Mouse (Mus musculus): Measurements from ENCODE around the gene Fam216a. TPM values are rescaled to one million over a fixed set of nuclear protein-coding genes. Genes with fewer than 3 reads are reported as not detected.
A peak's percentile ranks its signal among the peaks of the same experiment; 100 is the strongest.
"Not testable (repeated sequence)": the region's sequence is repeated elsewhere in the genome, so short reads cannot be mapped to it uniquely, and the experiment has no call there.

Gene Fam216a
- 55.7 and 61.0 TPM in 2 replicates for polyA plus RNA-seq (2015; fragmentation: Nextera tagmentation; extraction: Ambion mirVana)

DNA sequence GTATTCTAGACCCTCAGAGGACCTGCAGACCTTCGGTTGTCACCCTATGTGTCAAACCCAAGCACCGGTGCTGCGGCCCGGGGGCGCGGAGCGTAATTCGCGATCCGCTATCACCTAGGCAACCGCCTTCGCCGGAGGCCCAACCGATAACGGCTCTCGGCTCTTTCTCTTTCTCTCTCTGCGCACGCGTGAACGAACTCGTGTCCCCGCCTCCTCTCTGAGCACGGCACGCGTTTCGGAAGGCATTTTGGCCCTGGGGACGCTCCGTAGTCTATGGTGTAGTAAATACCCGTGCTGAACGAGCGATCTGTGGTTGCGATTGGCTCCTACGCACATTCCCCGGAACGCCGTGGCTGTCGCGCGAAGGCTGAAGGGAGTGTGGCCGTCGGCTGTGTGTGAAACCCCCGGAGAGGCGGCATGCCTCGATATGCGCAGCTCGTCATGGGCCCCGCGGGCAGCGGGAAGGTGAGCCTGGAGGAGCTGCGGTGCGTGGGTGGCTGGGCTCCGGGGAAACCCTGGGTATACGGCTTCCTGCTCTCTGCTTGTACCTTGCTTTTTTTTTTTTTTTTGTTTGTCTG lies at the start of gene Fam216a:
TSS of gene Fam216a (minus strand) at position 173 of the 578 bp plus-strand sequence.
- DNase-seq (ENCODE audit: low spot score) (peak; percentile 99), ATAC-seq (replicated peaks; ENCODE audit: low FRiP score, low read depth) (peak; percentile 92)
- Histone ChIP-seq H3K9ac (ENCODE audit: low read depth, low read length) (peak within 1 kb of the TSS; percentile 70), H3K9me3 (replicated peaks; ENCODE audit: low read length) (no peaks in the 10 kb centered on the region), H3K27me3 (ENCODE audit: insufficient read depth, low read length) (no peaks in the 10 kb centered on the region), H3K4me3 (replicated peaks; ENCODE audit: low read depth, low read length) (peak within 1 kb of the TSS; percentile 79), H3K27ac (peak within 1 kb of the TSS; percentile 91), H3K4me1 (replicated peaks; ENCODE audit: insufficient read depth, low read length) (peaks cover 7% of the 10 kb centered on the region; the same call in 1 of the 2 replicates), H3K4me2 (ENCODE audit: low read length) (peak within 1 kb of the TSS; percentile 63), H3K36me3 (ENCODE audit: insufficient read depth, low read length) (peaks cover 14% of the 10 kb centered on the region; the same call in 1 of the 2 replicates)
- no peak for TF ChIP-seq CTCF (IDR thresholded peaks at IDR 0.05; ENCODE audit: low read depth)
- under 1% methylated on average over 53 of the region's 53 CpGs for WGBS

GRCm38 (mm10) chr5:122421271-122422068 lies 49.3 kb upstream of the Fam216a start, which contains the start of gene Anapc7:
Gene Anapc7 (plus strand): TSS chr5:122421693.
- no peak for ATAC-seq (replicated peaks; ENCODE audit: low FRiP score, low read depth)
- 17% methylated on average over 17 of the region's 17 CpGs for WGBS
- peak; percentile 51; the same call in 1 of the 2 replicates for TF ChIP-seq CTCF (IDR thresholded peaks at IDR 0.05; ENCODE audit: low read depth)
- Histone ChIP-seq H3K9me3 (replicated peaks; ENCODE audit: low read length) (no peaks in the 10 kb centered on the region), H3K36me3 (ENCODE audit: insufficient read depth, low read length) (no peaks in the 10 kb centered on the region), H3K27me3 (ENCODE audit: insufficient read depth, low read length) (no peaks in the 10 kb centered on the region), H3K4me3 (replicated peaks; ENCODE audit: low read depth, low read length) (peak within 1 kb of the TSS; percentile 96), H3K9ac (ENCODE audit: low read depth, low read length) (peak within 1 kb of the TSS; percentile 97), H3K4me1 (replicated peaks; ENCODE audit: insufficient read depth, low read length) (peaks cover 7% of the 10 kb centered on the region; the same call in 1 of the 2 replicates), H3K27ac (peak within 1 kb of the TSS; percentile 83), H3K4me2 (ENCODE audit: low read length) (peak within 1 kb of the TSS; percentile 80)
- DNase-seq (ENCODE audit: low spot score): peak; percentile 11

DNA sequence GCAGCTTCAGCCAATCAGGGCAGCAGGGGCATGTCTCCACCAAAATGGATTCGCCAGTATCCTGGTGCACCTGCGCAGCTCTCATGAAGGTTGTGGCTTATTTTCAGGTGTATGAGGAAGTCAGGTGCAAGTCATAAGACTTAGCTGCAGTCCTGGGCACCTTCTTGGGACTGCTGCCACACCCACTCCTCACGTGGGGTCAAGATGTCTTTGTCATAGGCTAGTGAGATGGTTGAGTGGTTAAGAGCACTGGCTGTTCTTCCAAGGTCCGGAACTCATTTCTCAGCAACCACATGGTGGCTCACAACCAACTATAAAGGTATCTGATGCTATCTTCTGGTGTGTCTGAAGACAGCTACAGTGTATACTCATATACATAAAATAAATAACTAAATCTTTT lies 48.5 kb upstream of the Fam216a start:
- WGBS: 49% methylated on average over 4 of the region's 4 CpGs
- not testable (repeated sequence) for H3K9me3 ChIP-seq (replicated peaks; ENCODE audit: low read length); H3K36me3 ChIP-seq (ENCODE audit: insufficient read depth, low read length); H3K4me1 ChIP-seq (replicated peaks; ENCODE audit: insufficient read depth, low read length); H3K27ac ChIP-seq; H3K4me3 ChIP-seq (replicated peaks; ENCODE audit: low read depth, low read length); H3K9ac ChIP-seq (ENCODE audit: low read depth, low read length); H3K4me2 ChIP-seq (ENCODE audit: low read length); H3K27me3 ChIP-seq (ENCODE audit: insufficient read depth, low read length)
- peak; percentile 44 for DNase-seq (ENCODE audit: low spot score)
- peak; percentile 72; the same call in 1 of the 2 replicates for ATAC-seq (replicated peaks; ENCODE audit: low FRiP score, low read depth)

DNA sequence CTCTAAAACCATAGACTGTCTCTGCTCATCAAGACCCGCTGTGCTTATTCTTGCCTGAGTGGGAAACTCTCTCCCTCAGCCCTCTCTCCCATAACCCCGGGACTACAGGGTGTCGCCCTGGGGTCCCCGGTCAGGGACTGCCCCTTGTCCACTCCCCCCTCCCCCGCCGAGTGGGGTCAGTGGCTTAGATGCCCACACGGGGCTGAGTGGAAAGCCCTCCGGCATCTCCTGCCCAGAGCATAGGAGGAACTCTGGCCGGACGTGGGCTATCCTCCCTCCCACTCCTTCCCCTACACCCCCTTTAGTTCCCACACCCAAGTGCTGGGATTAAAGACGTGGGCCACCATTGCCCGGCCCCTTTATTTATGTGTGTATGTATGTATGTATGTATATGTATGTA lies 43.3 kb upstream of the Fam216a start:
- no peak for TF ChIP-seq CTCF (IDR thresholded peaks at IDR 0.05; ENCODE audit: low read depth)
- Histone ChIP-seq H3K4me2 (ENCODE audit: low read length) (no peak overlapping the region), H3K36me3 (ENCODE audit: insufficient read depth, low read length) (no peaks in the 10 kb centered on the region), H3K27me3 (ENCODE audit: insufficient read depth, low read length) (no peaks in the 10 kb centered on the region), H3K27ac (no peak overlapping the region), H3K4me1 (replicated peaks; ENCODE audit: insufficient read depth, low read length) (no peaks in the 10 kb centered on the region), H3K9me3 (replicated peaks; ENCODE audit: low read length) (no peaks in the 10 kb centered on the region), H3K4me3 (replicated peaks; ENCODE audit: low read depth, low read length) (no peak overlapping the region), H3K9ac (ENCODE audit: low read depth, low read length) (no peak overlapping the region)
- ATAC-seq (replicated peaks; ENCODE audit: low FRiP score, low read depth) (no peak), DNase-seq (ENCODE audit: low spot score) (no peak)
- WGBS: 81% methylated on average over 12 of the region's 12 CpGs

GRCm38 (mm10) chr5:122414351-122414750 lies 42.2 kb upstream of the Fam216a start:
- Histone ChIP-seq H3K4me2 (ENCODE audit: low read length) (no peak overlapping the region), H3K9ac (ENCODE audit: low read depth, low read length) (no peak overlapping the region), H3K9me3 (replicated peaks; ENCODE audit: low read length) (no peaks in the 10 kb centered on the region), H3K4me1 (replicated peaks; ENCODE audit: insufficient read depth, low read length) (no peaks in the 10 kb centered on the region), H3K4me3 (replicated peaks; ENCODE audit: low read depth, low read length) (no peak overlapping the region), H3K36me3 (ENCODE audit: insufficient read depth, low read length) (no peaks in the 10 kb centered on the region), H3K27ac (no peak overlapping the region), H3K27me3 (ENCODE audit: insufficient read depth, low read length) (no peaks in the 10 kb centered on the region)
- WGBS: 87% methylated on average over 5 of the region's 5 CpGs
- no peak for TF ChIP-seq CTCF (IDR thresholded peaks at IDR 0.05; ENCODE audit: low read depth)
- ATAC-seq (replicated peaks; ENCODE audit: low FRiP score, low read depth) (no peak), DNase-seq (ENCODE audit: low spot score) (no peak)

GRCm38 (mm10) chr5:122412826-122413225 lies 40.7 kb upstream of the Fam216a start:
- Histone ChIP-seq H3K4me3 (replicated peaks; ENCODE audit: low read depth, low read length) (no peak overlapping the region), H3K27me3 (ENCODE audit: insufficient read depth, low read length) (no peaks in the 10 kb centered on the region), H3K27ac (peak overlapping the region; percentile 2; the same call in 1 of the 2 replicates), H3K36me3 (ENCODE audit: insufficient read depth, low read length) (no peaks in the 10 kb centered on the region), H3K4me1 (replicated peaks; ENCODE audit: insufficient read depth, low read length) (no peaks in the 10 kb centered on the region), H3K9me3 (replicated peaks; ENCODE audit: low read length) (no peaks in the 10 kb centered on the region), H3K4me2 (ENCODE audit: low read length) (no peak overlapping the region), H3K9ac (ENCODE audit: low read depth, low read length) (no peak overlapping the region)
- WGBS: 39% methylated on average over 6 of the region's 6 CpGs
- no peak for TF ChIP-seq CTCF (IDR thresholded peaks at IDR 0.05; ENCODE audit: low read depth)
- DNase-seq (ENCODE audit: low spot score) (peak; percentile 70), ATAC-seq (replicated peaks; ENCODE audit: low FRiP score, low read depth) (0 out of 2 replicates have a peak, but pooled peaks have one; percentile 17)
